Mouse (Mus musculus) CH12.LX (cell line): Measurements from ENCODE around the gene Nup210l.

Source experiments
- CHD1 ChIP-seq: IDR thresholded peaks from 2 replicates; pipeline ENCODE4 v1.6.1; 2012; ENCODE audit warnings: low read depth, low read length, improper control_type of control experiment, inconsistent platforms
- CTCF ChIP-seq, 2 experiments: IDR thresholded peaks in 1 of 2; conservative IDR thresholded peaks in 1 of 2; 2 replicates each; pipeline ENCODE4 v1.5.1; 2011 to 2012; ENCODE audit warnings: low read depth in 2 of 2, low read length in 2 of 2, improper control_type of control experiment in 1 of 2, inconsistent platforms in 1 of 2, mild to moderate bottlenecking in 1 of 2, moderate library complexity in 1 of 2
- EP300 ChIP-seq: IDR thresholded peaks from 2 replicates; pipeline ENCODE4 v1.6.1; 2011; ENCODE audit warnings: low read length, improper control_type of control experiment
- ETS1 ChIP-seq: conservative IDR thresholded peaks from 2 replicates; pipeline ENCODE4 v1.6.1; 2012; ENCODE audit warnings: low read depth, mild to moderate bottlenecking, inconsistent platforms, low read length, improper control_type of control experiment, moderate library complexity
- POLR2A ChIP-seq: IDR thresholded peaks from 2 replicates; pipeline ENCODE4 v1.6.1; 2011; ENCODE audit warnings: low read depth, mild to moderate bottlenecking, improper control_type of control experiment, low read length
- TBP ChIP-seq: conservative IDR thresholded peaks from 2 replicates; pipeline ENCODE4 v1.6.1; 2011; ENCODE audit warnings: low read depth, low read length, improper control_type of control experiment

DNA sequence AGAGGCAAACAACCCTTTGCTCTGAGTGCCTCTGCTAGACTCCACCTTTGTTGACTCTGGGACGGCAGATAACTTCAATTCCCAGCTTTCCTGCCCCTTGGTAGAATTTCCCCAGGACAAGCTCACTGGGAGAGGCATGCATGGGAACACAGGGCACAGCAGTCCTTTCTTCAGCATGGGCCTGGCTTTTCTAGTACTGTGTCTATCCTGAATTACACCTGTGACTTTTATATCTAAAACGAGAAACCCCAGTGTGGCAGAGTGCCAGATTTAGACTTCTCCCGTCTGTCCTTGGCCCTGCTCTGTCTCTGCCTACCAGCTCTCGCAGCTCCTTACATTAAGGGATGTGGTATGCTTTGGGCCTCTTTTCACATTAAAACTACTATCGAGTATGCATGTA is 20.9 kb upstream of the Nup210l start:
- TF ChIP-seq TBP (no peak), CTCF (conservative IDR thresholded peaks at IDR 0.05 in 1 of 2, IDR thresholded peaks at IDR 0.05 in 1 of 2; ENCODE audit: low read depth in 2 of 2, low read length in 2 of 2) (no peak), POLR2A (no peak), EP300 (no peak), ETS1 (no peak), CHD1 (no peak)
